ENCODE assay signal across 10 mouse cellular contexts in the genomic region with DNA sequence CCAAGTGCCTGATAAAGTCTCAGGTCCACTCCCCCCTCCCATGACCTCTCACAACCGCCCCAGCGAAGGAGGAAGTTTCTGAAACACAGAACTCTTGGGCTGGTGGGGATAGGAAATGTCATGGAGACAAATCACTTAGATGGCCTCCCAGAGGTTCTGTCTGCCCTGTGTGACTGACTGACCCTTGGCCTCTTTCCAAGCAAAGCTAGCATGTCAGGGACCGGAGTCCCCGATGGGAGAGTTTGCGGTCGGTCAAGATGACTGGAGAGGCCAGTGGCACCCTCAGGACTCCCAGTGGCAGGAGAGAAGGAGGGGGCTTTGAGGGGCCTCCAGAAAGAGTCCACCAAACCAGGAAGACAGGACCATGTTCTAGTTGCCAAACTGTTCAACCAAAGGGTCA. TPM values are rescaled to one million over a fixed set of nuclear protein-coding genes. Genes with fewer than 3 reads are reported as not detected.
DNase-seq lines count a peak whose midpoint lies in the region; ATAC-seq lines count a peak whose summit lies in the region.
"Had no signal": no experiment of that assay in that cellular context is flagged by ENCODE, and none has a peak within 500 bp of the region (broad histone marks: within the 10 kb centered on the region; RNA-seq: fewer than 3 reads in every experiment).

No protein-coding gene starts in this region.

- 60% methylated on average over 6 of the region's 6 CpGs for WGBS in forebrain, embryonic 12.5 days
- WGBS in intestine, embryonic 14.5 days: 21% methylated on average over 6 of the region's 6 CpGs
- WGBS in midbrain, embryonic 11.5 days: 16% methylated on average over 6 of the region's 6 CpGs

- 0 out of 2 replicates have a peak, but pooled peaks cover 12% of the 10 kb centered on the region for H3K27me3 ChIP-seq in forebrain, embryonic 12.5 days
- H3K27me3 ChIP-seq in intestine, embryonic 14.5 days (replicated peaks; ENCODE audit: control insufficient read depth, insufficient read depth, low read length): no peaks in the 10 kb centered on the region; the same call in 1 of the 2 replicates
- H3K27me3 ChIP-seq in midbrain, embryonic 11.5 days (ENCODE audit: control insufficient read depth, insufficient read depth, low read length): 0 out of 2 replicates have a peak, but pooled peaks cover 2% of the 10 kb centered on the region

- no peak overlapping the region for H3K27ac ChIP-seq in forebrain, embryonic 12.5 days
- H3K27ac ChIP-seq in intestine, embryonic 14.5 days (ENCODE audit: low read depth): no peak overlapping the region
- no peak overlapping the region for H3K27ac ChIP-seq in midbrain, embryonic 11.5 days (ENCODE audit: low read depth, low read length)

- peak; percentile 19 for DNase-seq in adrenal gland, postnatal 10 days
- DNase-seq in adrenal gland, adult 8-10 months: no peak
- DNase-seq in intestine, embryonic 14.5 days (ENCODE audit: low spot score): no peak
- DNase-seq in midbrain, embryonic 11.5 days (ENCODE audit: low spot score, missing footprints): no peak
- DNase-seq in right cerebral cortex, postnatal 4 days: no peak
- no peak for DNase-seq in urinary bladder, postnatal 36 days (ENCODE audit: low spot score in 2 of 2)
- no peak for DNase-seq in thymus, postnatal 4 days
- DNase-seq: cerebellum, adult 11-12 months had no signal

- ATAC-seq in forebrain, embryonic 12.5 days (ENCODE audit: low FRiP score): no peak
- ATAC-seq in intestine, embryonic 14.5 days (replicated peaks; ENCODE audit: low FRiP score, low TSS enrichment, low read depth): no peak
- no peak for ATAC-seq in midbrain, embryonic 11.5 days (ENCODE audit: low FRiP score)

- H3K4me2 ChIP-seq in forebrain, embryonic 12.5 days: peak overlapping the region; percentile 97
- H3K4me2 ChIP-seq in intestine, embryonic 14.5 days (ENCODE audit: low read length): peak overlapping the region; percentile 98
- H3K4me2 ChIP-seq in midbrain, embryonic 11.5 days: peak overlapping the region; percentile 100

- no peaks in the 10 kb centered on the region for H3K9me3 ChIP-seq in forebrain, embryonic 12.5 days
- H3K9me3 ChIP-seq in intestine, embryonic 14.5 days (ENCODE audit: control insufficient read depth, low read length): no peaks in the 10 kb centered on the region
- no peaks in the 10 kb centered on the region for H3K9me3 ChIP-seq in midbrain, embryonic 11.5 days (ENCODE audit: control insufficient read depth, low read length)

- peak overlapping the region; percentile 78 for H3K4me3 ChIP-seq in forebrain, embryonic 12.5 days (replicated peaks)
- H3K4me3 ChIP-seq in intestine, embryonic 14.5 days (ENCODE audit: low read depth, low read length): peak overlapping the region; percentile 64; the same call in 1 of the 2 replicates
- peak overlapping the region; percentile 69 for H3K4me3 ChIP-seq in midbrain, embryonic 11.5 days (ENCODE audit: low read depth, low read length)
- H3K4me3 ChIP-seq: myocyte had no signal

- peaks cover 37% of the 10 kb centered on the region for H3K36me3 ChIP-seq in forebrain, embryonic 12.5 days (replicated peaks)
- H3K36me3 ChIP-seq in intestine, embryonic 14.5 days (ENCODE audit: control insufficient read depth, insufficient read depth, low read length): peaks cover 22% of the 10 kb centered on the region
- H3K36me3 ChIP-seq in midbrain, embryonic 11.5 days (ENCODE audit: control insufficient read depth, insufficient read depth, low read length): peaks cover 5% of the 10 kb centered on the region

- H3K4me1 ChIP-seq in forebrain, embryonic 12.5 days: peaks cover 78% of the 10 kb centered on the region
- peaks cover 19% of the 10 kb centered on the region for H3K4me1 ChIP-seq in intestine, embryonic 14.5 days (replicated peaks; ENCODE audit: control insufficient read depth, insufficient read depth, low read length)
- H3K4me1 ChIP-seq in midbrain, embryonic 11.5 days (ENCODE audit: control insufficient read depth, insufficient read depth, low read length): peaks cover 66% of the 10 kb centered on the region

- peak overlapping the region; percentile 96 for H3K9ac ChIP-seq in forebrain, embryonic 12.5 days
- H3K9ac ChIP-seq in intestine, embryonic 14.5 days (ENCODE audit: low read length): no peak overlapping the region
- peak overlapping the region; percentile 94 for H3K9ac ChIP-seq in midbrain, embryonic 11.5 days (ENCODE audit: low read length)

RNA-seq across cellular contexts. Expression of gene Efnb3, which starts 1.2 kb away (rescaled TPM):
- 1 to 10 TPM; 2.2 to 3.8 TPM for total RNA-seq in adrenal gland, postnatal 10 days (2021)
- total RNA-seq in adrenal gland, adult 8-10 months (2022): under 1 TPM; 0.77 to 0.86 (median 0.81) TPM
- polyA plus RNA-seq in forebrain, embryonic 12.5 days (2016; fragmentation: Nextera tagmentation; extraction: Ambion mirVana): 63.7 and 72.7 TPM in 2 replicates
- 4.0 and 4.9 TPM in 2 replicates for polyA plus RNA-seq in intestine, embryonic 14.5 days (2014; fragmentation: Nextera tagmentation; extraction: Ambion mirVana)
- polyA plus RNA-seq in midbrain, embryonic 11.5 days (2014; fragmentation: Nextera tagmentation; extraction: Ambion mirVana): 11.0 and 12.3 TPM in 2 replicates

RNA-seq across cellular contexts. Expression of gene Dnah2, which starts 9.8 kb away (rescaled TPM):
- total RNA-seq in adrenal gland, postnatal 10 days (2021): under 1 TPM; 0.30 TPM
- total RNA-seq in adrenal gland, adult 8-10 months (2022): 1 to 10 TPM in 1 of 4 experiments, under 1 TPM in 3; 0.14 to 1.0 (median 0.70) TPM
- polyA plus RNA-seq in forebrain, embryonic 12.5 days (2016; fragmentation: Nextera tagmentation; extraction: Ambion mirVana): 1.7 and 2.1 TPM in 2 replicates
- 0.98 and 1.9 TPM in 2 replicates for polyA plus RNA-seq in intestine, embryonic 14.5 days (2014; fragmentation: Nextera tagmentation; extraction: Ambion mirVana)
- polyA plus RNA-seq in midbrain, embryonic 11.5 days (2014; fragmentation: Nextera tagmentation; extraction: Ambion mirVana): 1.00 and 1.9 TPM in 2 replicates

RNA-seq across cellular contexts. Expression of gene Wrap53, which starts 21.3 kb away (rescaled TPM):
- total RNA-seq in adrenal gland, postnatal 10 days (2021): 10 to 100 TPM in 1 of 2 experiments, 1 to 10 TPM in 1; 8.1 to 12.5 TPM
- 10 to 100 TPM in 3 of 4 experiments, 1 to 10 TPM in 1; 9.1 to 11.9 (median 11.0) TPM for total RNA-seq in adrenal gland, adult 8-10 months (2022)
- 33.0 and 36.0 TPM in 2 replicates for polyA plus RNA-seq in forebrain, embryonic 12.5 days (2016; fragmentation: Nextera tagmentation; extraction: Ambion mirVana)
- polyA plus RNA-seq in intestine, embryonic 14.5 days (2014; fragmentation: Nextera tagmentation; extraction: Ambion mirVana): 26.8 and 31.8 TPM in 2 replicates
- 35.1 and 36.4 TPM in 2 replicates for polyA plus RNA-seq in midbrain, embryonic 11.5 days (2014; fragmentation: Nextera tagmentation; extraction: Ambion mirVana)

RNA-seq across cellular contexts. Expression of gene Trp53, which starts 21.4 kb away (rescaled TPM):
- 10 to 100 TPM; 59.9 to 75.9 TPM for total RNA-seq in adrenal gland, postnatal 10 days (2021)
- total RNA-seq in adrenal gland, adult 8-10 months (2022): 10 to 100 TPM; 57.6 to 71.1 (median 64.0) TPM
- polyA plus RNA-seq in forebrain, embryonic 12.5 days (2016; fragmentation: Nextera tagmentation; extraction: Ambion mirVana): 120 and 124 TPM in 2 replicates
- 176 and 192 TPM in 2 replicates for polyA plus RNA-seq in intestine, embryonic 14.5 days (2014; fragmentation: Nextera tagmentation; extraction: Ambion mirVana)
- 144 and 147 TPM in 2 replicates for polyA plus RNA-seq in midbrain, embryonic 11.5 days (2014; fragmentation: Nextera tagmentation; extraction: Ambion mirVana)

RNA-seq across cellular contexts. Expression of gene Atp1b2, which starts 47.0 kb away (rescaled TPM):
- 10 to 100 TPM; 38.6 to 52.9 TPM for total RNA-seq in adrenal gland, postnatal 10 days (2021)
- total RNA-seq in adrenal gland, adult 8-10 months (2022): 10 to 100 TPM; 22.5 to 47.8 (median 38.2) TPM
- polyA plus RNA-seq in forebrain, embryonic 12.5 days (2016; fragmentation: Nextera tagmentation; extraction: Ambion mirVana): 11.9 and 12.6 TPM in 2 replicates
- polyA plus RNA-seq in intestine, embryonic 14.5 days (2014; fragmentation: Nextera tagmentation; extraction: Ambion mirVana): 7.3 and 8.2 TPM in 2 replicates
- 10.4 and 12.2 TPM in 2 replicates for polyA plus RNA-seq in midbrain, embryonic 11.5 days (2014; fragmentation: Nextera tagmentation; extraction: Ambion mirVana)
